Mouse (Mus musculus) liver, embryonic 14.5 days (tissue): ENCODE results near the gene Ccdc134.

Experiments used
- CTCF ChIP-seq: IDR thresholded peaks from 2 replicates; pipeline ENCODE4 v1.5.1; 2016; ENCODE audit warnings: antibody characterized with exemption, low read depth, control low read depth
- EP300 ChIP-seq: IDR thresholded peaks from 2 replicates; pipeline ENCODE4 v1.6.1; 2016; ENCODE audit warnings: antibody characterized with exemption, low read depth

- TF ChIP-seq CTCF (no peak), EP300 (no peak)
Measured at GRCm38 (mm10) chr15:82169671-82170070, 41.9 kb downstream of the Ccdc134 start.
